Mouse (Mus musculus): ENCODE results near the gene Kdelr3. TPM values are rescaled to one million over a fixed set of nuclear protein-coding genes. Genes with fewer than 3 reads are reported as not detected.

Kdelr3 gene
- polyA plus RNA-seq, 1 experiment = 65.5 TPM

GRCm38 (mm10) chr15:79511553-79512320 lies 4.5 kb upstream of the Kdelr3 start:
- Histone ChIP-seq H3K36me3 (ENCODE audit: control insufficient read depth, insufficient read depth) (no peaks in the 10 kb centered on the region), H3K79me2 (ENCODE audit: control insufficient read depth, insufficient read depth) (peaks cover 2% of the 10 kb centered on the region), H3K79me3 (ENCODE audit: low read depth) (no peaks in the 10 kb centered on the region), H3ac (ENCODE audit: control insufficient read depth, insufficient read length, low read depth) (peak overlapping the region; percentile 42), H3K4me3 (ENCODE audit: insufficient read depth, poor library complexity, severe bottlenecking) (no peak overlapping the region), H3K27me3 (ENCODE audit: control insufficient read depth, insufficient read depth, insufficient read length) (peaks cover 43% of the 10 kb centered on the region)
- TF ChIP-seq USF1 (IDR thresholded peaks at IDR 0.05; ENCODE audit: low read depth) = no peak
- no peak for TF ChIP-seq MAX (IDR thresholded peaks at IDR 0.05)
- TF ChIP-seq MYOD1 (IDR thresholded peaks at IDR 0.05; ENCODE audit: control insufficient read depth, insufficient read length, low read depth) = peak; percentile 9
- TF ChIP-seq FOSL1 (IDR thresholded peaks at IDR 0.05; ENCODE audit: insufficient read depth, low read length, poor library complexity, severe bottlenecking) = no peak
- TF ChIP-seq CEBPB (IDR thresholded peaks at IDR 0.05; ENCODE audit: low read depth) = no peak

GRCm38 (mm10) chr15:79513940-79514339 lies 2.3 kb upstream of the Kdelr3 start:
- peaks cover 22% of the 10 kb centered on the region for H3K27me3 ChIP-seq (ENCODE audit: control insufficient read depth, insufficient read depth, insufficient read length)
- no peak overlapping the region for H3K4me3 ChIP-seq (ENCODE audit: insufficient read depth, poor library complexity, severe bottlenecking)

GRCm38 (mm10) chr15:79517710-79518109 lies 1.5 kb downstream of the Kdelr3 start:
- Histone ChIP-seq H3K27me3 (ENCODE audit: control insufficient read depth, insufficient read depth, insufficient read length) (no peaks in the 10 kb centered on the region), H3K36me3 (ENCODE audit: control insufficient read depth, insufficient read depth) (peaks cover 3% of the 10 kb centered on the region), H3K79me2 (ENCODE audit: control insufficient read depth, insufficient read depth) (peaks cover 31% of the 10 kb centered on the region), H3K79me3 (ENCODE audit: low read depth) (no peaks in the 10 kb centered on the region), H3K4me3 (ENCODE audit: insufficient read depth, poor library complexity, severe bottlenecking) (no peak overlapping the region), H3ac (ENCODE audit: control insufficient read depth, insufficient read length, low read depth) (no peak overlapping the region)
- no peak for TF ChIP-seq CTCF (IDR thresholded peaks at IDR 0.05; ENCODE audit: control insufficient read depth, insufficient read depth, insufficient read length)
- TF ChIP-seq MYOG (IDR thresholded peaks at IDR 0.05; ENCODE audit: control insufficient read depth, extremely low read depth, insufficient read length) = no peak
- no peak for TF ChIP-seq MYOD1 (IDR thresholded peaks at IDR 0.05; ENCODE audit: control insufficient read depth, insufficient read length, low read depth)
- no peak for TF ChIP-seq USF1 (IDR thresholded peaks at IDR 0.05; ENCODE audit: low read depth)
- no peak for TF ChIP-seq MAX (IDR thresholded peaks at IDR 0.05)
- TF ChIP-seq CEBPB (IDR thresholded peaks at IDR 0.05; ENCODE audit: low read depth) = no peak
- TF ChIP-seq FOSL1 (IDR thresholded peaks at IDR 0.05; ENCODE audit: insufficient read depth, low read length, poor library complexity, severe bottlenecking) = no peak

More at GRCm38 (mm10) chr15:79513940-79514339, 2.3 kb upstream of the Kdelr3 start:
- Histone ChIP-seq H3K79me3 (ENCODE audit: low read depth) (no peaks in the 10 kb centered on the region), H3K36me3 (ENCODE audit: control insufficient read depth, insufficient read depth) (no peaks in the 10 kb centered on the region), H3K79me2 (ENCODE audit: control insufficient read depth, insufficient read depth) (peaks cover 16% of the 10 kb centered on the region), H3ac (ENCODE audit: control insufficient read depth, insufficient read length, low read depth) (no peak overlapping the region)
- TF ChIP-seq MAX (IDR thresholded peaks at IDR 0.05) (no peak), CTCF (IDR thresholded peaks at IDR 0.05; ENCODE audit: control insufficient read depth, insufficient read depth, insufficient read length) (no peak), FOSL1 (IDR thresholded peaks at IDR 0.05; ENCODE audit: insufficient read depth, low read length, poor library complexity, severe bottlenecking) (no peak), MYOG (IDR thresholded peaks at IDR 0.05; ENCODE audit: control insufficient read depth, extremely low read depth, insufficient read length) (no peak), CEBPB (IDR thresholded peaks at IDR 0.05; ENCODE audit: low read depth) (no peak), USF1 (IDR thresholded peaks at IDR 0.05; ENCODE audit: low read depth) (no peak), MYOD1 (IDR thresholded peaks at IDR 0.05; ENCODE audit: control insufficient read depth, insufficient read length, low read depth) (no peak)

- no peaks in the 10 kb centered on the region for H3K27me3 ChIP-seq (ENCODE audit: control insufficient read depth, insufficient read depth, insufficient read length)
These were observed 2.4 kb downstream of the Kdelr3 start for GRCm38 (mm10) chr15:79518571-79518970.

GRCm38 (mm10) chr15:79519400-79520220 lies 3.4 kb downstream of the Kdelr3 start:
- Histone ChIP-seq H3K4me3 (ENCODE audit: insufficient read depth, poor library complexity, severe bottlenecking) (no peak overlapping the region), H3K36me3 (ENCODE audit: control insufficient read depth, insufficient read depth) (peaks cover 19% of the 10 kb centered on the region), H3ac (ENCODE audit: control insufficient read depth, insufficient read length, low read depth) (no peak overlapping the region), H3K79me2 (ENCODE audit: control insufficient read depth, insufficient read depth) (peaks cover 31% of the 10 kb centered on the region), H3K27me3 (ENCODE audit: control insufficient read depth, insufficient read depth, insufficient read length) (no peaks in the 10 kb centered on the region), H3K79me3 (ENCODE audit: low read depth) (no peaks in the 10 kb centered on the region)
- TF ChIP-seq MYOD1 (IDR thresholded peaks at IDR 0.05; ENCODE audit: control insufficient read depth, insufficient read length, low read depth) (no peak), USF1 (IDR thresholded peaks at IDR 0.05; ENCODE audit: low read depth) (no peak), MYOG (IDR thresholded peaks at IDR 0.05; ENCODE audit: control insufficient read depth, extremely low read depth, insufficient read length) (no peak), FOSL1 (IDR thresholded peaks at IDR 0.05; ENCODE audit: insufficient read depth, low read length, poor library complexity, severe bottlenecking) (no peak), MAX (IDR thresholded peaks at IDR 0.05) (no peak), CEBPB (IDR thresholded peaks at IDR 0.05; ENCODE audit: low read depth) (no peak)

More at GRCm38 (mm10) chr15:79518571-79518970, 2.4 kb downstream of the Kdelr3 start:
- Histone ChIP-seq H3K79me2 (ENCODE audit: control insufficient read depth, insufficient read depth) (peaks cover 31% of the 10 kb centered on the region), H3ac (ENCODE audit: control insufficient read depth, insufficient read length, low read depth) (no peak overlapping the region), H3K36me3 (ENCODE audit: control insufficient read depth, insufficient read depth) (peaks cover 12% of the 10 kb centered on the region), H3K4me3 (ENCODE audit: insufficient read depth, poor library complexity, severe bottlenecking) (no peak overlapping the region), H3K79me3 (ENCODE audit: low read depth) (no peaks in the 10 kb centered on the region)
- TF ChIP-seq FOSL1 (IDR thresholded peaks at IDR 0.05; ENCODE audit: insufficient read depth, low read length, poor library complexity, severe bottlenecking) (no peak), MYOD1 (IDR thresholded peaks at IDR 0.05; ENCODE audit: control insufficient read depth, insufficient read length, low read depth) (no peak), MYOG (IDR thresholded peaks at IDR 0.05; ENCODE audit: control insufficient read depth, extremely low read depth, insufficient read length) (no peak), MAX (IDR thresholded peaks at IDR 0.05) (no peak), CEBPB (IDR thresholded peaks at IDR 0.05; ENCODE audit: low read depth) (no peak), USF1 (IDR thresholded peaks at IDR 0.05; ENCODE audit: low read depth) (no peak)

Measured in C2C12 (cell line).